Comparison of ENCODE assay signal across 20 mouse cellular contexts in the genomic region with DNA sequence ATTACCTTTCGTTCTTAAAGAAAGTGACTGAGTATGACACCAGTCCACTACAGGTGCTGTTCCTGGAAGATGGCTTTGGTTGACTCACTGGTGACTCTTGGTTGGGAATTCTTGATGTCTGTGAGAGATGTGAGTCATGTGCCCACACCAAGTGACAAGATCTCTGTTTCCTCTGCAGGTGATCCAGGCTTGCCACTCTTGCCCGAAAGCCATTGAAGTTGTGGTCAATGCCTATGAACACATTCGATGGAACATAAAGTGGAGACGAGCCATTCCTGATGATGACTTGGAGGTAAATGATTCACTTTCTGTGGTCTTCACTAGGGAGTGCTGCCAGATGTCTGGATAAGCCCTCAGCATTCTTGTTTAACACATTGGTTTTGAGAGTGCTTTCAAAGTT. TPM values are rescaled to one million over a fixed set of nuclear protein-coding genes. Genes with fewer than 3 reads are reported as not detected.
DNase-seq lines count a peak whose midpoint lies in the region; ATAC-seq and TF ChIP-seq lines count a peak whose summit lies in the region.
"Had no signal": no experiment of that assay in that cellular context is flagged by ENCODE, and none has a peak within 500 bp of the region (broad histone marks: within the 10 kb centered on the region; RNA-seq: fewer than 3 reads in every experiment).

No protein-coding gene starts in this region.

- no peak overlapping the region for H3ac ChIP-seq in C2C12 (ENCODE audit: control insufficient read depth, insufficient read length, low read depth)

- POLR2A ChIA-PET in Patski (lab: Charles Lee), result no interaction called here

- DNase-seq in 3134 (ENCODE audit: extremely low read depth, insufficient read length, low spot score) (peak; percentile 71), Patski (ENCODE audit: low read depth, low spot score) (peak; percentile 70)
- no peak for DNase-seq in layer of hippocampus, adult 2 months (ENCODE audit: low spot score in 2 of 2)
- DNase-seq in adrenal gland, postnatal 14 days, result no peak
- DNase-seq: adrenal gland, adult 2 months; adrenal gland, postnatal 10 days; B cell, adult 2 months; cerebellum, adult 11 months; cerebellum, adult 2 months; cerebellum, adult 9-10 months; cerebellum, postnatal 10 days; cerebellum, postnatal 25 days; forebrain, postnatal 0 days had no signal

- H3K9me3 ChIP-seq in hindbrain, embryonic 16.5 days (ENCODE audit: control insufficient read depth, low read length), result no peaks in the 10 kb centered on the region
- H3K9me3 ChIP-seq: embryonic facial prominence, embryonic 10.5 days; embryonic facial prominence, embryonic 12.5 days; forebrain, embryonic 13.5 days; forebrain, embryonic 15.5 days had no signal

- TF ChIP-seq CTCF in C2C12 (IDR thresholded peaks at IDR 0.05; ENCODE audit: control insufficient read depth, insufficient read depth, insufficient read length) (no peak), Patski (IDR thresholded peaks at IDR 0.05) (no peak)
- no peak for TF ChIP-seq CTCF in layer of hippocampus, adult 2 months (conservative IDR thresholded peaks at IDR 0.05)

- H3K79me3 ChIP-seq in C2C12 (ENCODE audit: low read depth), result no peaks in the 10 kb centered on the region

- no peak overlapping the region for H3K9ac ChIP-seq in hindbrain, embryonic 16.5 days (ENCODE audit: low read depth, low read length)
- H3K9ac ChIP-seq: embryonic facial prominence, embryonic 12.5 days; forebrain, embryonic 13.5 days; forebrain, embryonic 15.5 days; forebrain, postnatal 0 days had no signal

- in situ Hi-C loops in Patski (cut with MboI; ENCODE audit: low pct_unique_long_range_greater_than_20kb), result loop anchor here (25.0 kb wide), 1 partner anchor 783 kb away; a partner anchor contains a TSS

- WGBS in hindbrain, embryonic 16.5 days, result 93% methylated on average over 4 of the region's 4 CpGs

- H3K79me2 ChIP-seq in C2C12 (ENCODE audit: control insufficient read depth, insufficient read depth), result no peaks in the 10 kb centered on the region

- no peak overlapping the region for H3K4me2 ChIP-seq in hindbrain, embryonic 16.5 days (ENCODE audit: low read length)
- H3K4me2 ChIP-seq: embryonic facial prominence, embryonic 12.5 days; forebrain, embryonic 13.5 days; forebrain, embryonic 15.5 days had no signal

- no peaks in the 10 kb centered on the region for H3K4me1 ChIP-seq in hindbrain, embryonic 16.5 days (ENCODE audit: control insufficient read depth, insufficient read depth, low read depth, low read length)
- H3K4me1 ChIP-seq: embryonic facial prominence, embryonic 10.5 days; embryonic facial prominence, embryonic 12.5 days had no signal

- no peak overlapping the region for H3K27ac ChIP-seq in layer of hippocampus, adult 2 months
- H3K27ac ChIP-seq in hindbrain, embryonic 16.5 days (ENCODE audit: low read depth, low read length), result no peak overlapping the region
- H3K27ac ChIP-seq: embryonic facial prominence, embryonic 10.5 days; embryonic facial prominence, embryonic 12.5 days; forebrain, embryonic 13.5 days; forebrain, embryonic 15.5 days had no signal

- no peaks in the 10 kb centered on the region for H3K36me3 ChIP-seq in C2C12 (ENCODE audit: control insufficient read depth, insufficient read depth)
- no peaks in the 10 kb centered on the region for H3K36me3 ChIP-seq in hindbrain, embryonic 16.5 days (ENCODE audit: control insufficient read depth, insufficient read depth, low read length)
- H3K36me3 ChIP-seq: embryonic facial prominence, embryonic 12.5 days; forebrain, embryonic 15.5 days had no signal

- no peak overlapping the region for H3K4me3 ChIP-seq in C2C12 (ENCODE audit: insufficient read depth, poor library complexity, severe bottlenecking)
- H3K4me3 ChIP-seq in layer of hippocampus, adult 2 months, result no peak overlapping the region
- H3K4me3 ChIP-seq in hindbrain, embryonic 16.5 days (ENCODE audit: low read length), result no peak overlapping the region
- H3K4me3 ChIP-seq: embryonic facial prominence, embryonic 10.5 days; embryonic facial prominence, embryonic 12.5 days; forebrain, embryonic 13.5 days; forebrain, embryonic 15.5 days had no signal

- H3K27me3 ChIP-seq in C2C12 (ENCODE audit: control insufficient read depth, insufficient read depth, insufficient read length) (no peaks in the 10 kb centered on the region), Patski (no peaks in the 10 kb centered on the region)
- H3K27me3 ChIP-seq in hindbrain, embryonic 16.5 days (replicated peaks; ENCODE audit: control insufficient read depth, insufficient read depth, low read length), result no peaks in the 10 kb centered on the region
- H3K27me3 ChIP-seq: embryonic facial prominence, embryonic 12.5 days; forebrain, embryonic 15.5 days had no signal

- ATAC-seq in Patski, result peak; percentile 88
- no peak for ATAC-seq in hindbrain, embryonic 16.5 days
- ATAC-seq: forebrain, embryonic 13.5 days; forebrain, embryonic 15.5 days; forebrain, postnatal 0 days had no signal

- CTCF ChIA-PET in Patski (lab: Charles Lee), result interaction anchor here (1.1 to 4.5 kb wide), 2 partner anchors 14 to 15 kb away, joined by 3 to 19 read pairs; no protein-coding TSS in a partner anchor

TF ChIP-seq in C2C12, 6 proteins besides CTCF, POLR2A, EP300 and RAD21:
- TF ChIP-seq USF1 (IDR thresholded peaks at IDR 0.05; ENCODE audit: low read depth), result peak; percentile 75
- no peak for TF ChIP-seq MYOG (IDR thresholded peaks at IDR 0.05; ENCODE audit: control insufficient read depth, extremely low read depth, insufficient read length)
- TF ChIP-seq CEBPB (IDR thresholded peaks at IDR 0.05; ENCODE audit: low read depth), result peak; percentile 9
- peak; percentile 96 for TF ChIP-seq FOSL1 (IDR thresholded peaks at IDR 0.05; ENCODE audit: insufficient read depth, low read length, poor library complexity, severe bottlenecking)
- TF ChIP-seq MYOD1 (IDR thresholded peaks at IDR 0.05; ENCODE audit: control insufficient read depth, insufficient read length, low read depth), result peak; percentile 87
- TF ChIP-seq MAX (IDR thresholded peaks at IDR 0.05), result peak; percentile 74

RNA-seq across cellular contexts. Expression of a gene that starts 46.4 kb away (rescaled TPM):
- polyA plus RNA-seq in C2C12 (2012; fragmentation: generic; extraction: Trizol) (0.04 TPM), Patski (2021) (not detected)
- total RNA-seq in layer of hippocampus, adult 2 months (2021), result under 1 TPM; 0.22 to 0.36 TPM
- 5.3 and 5.7 TPM in 2 replicates for total RNA-seq in adrenal gland, postnatal 14 days (2021)
- 15.4 and 16.9 TPM in 2 replicates for polyA plus RNA-seq in hindbrain, embryonic 16.5 days (2015; fragmentation: Nextera tagmentation; extraction: Ambion mirVana)
- total RNA-seq: MEL had no signal

Comparison
In these comparisons a context has a peak if more than half of its experiments do, and no peak if none do; other contexts are left out.
1. DNase-seq: peak in 3134 (single experiment) and Patski (single experiment); none in layer of hippocampus, adult 2 months (0 of 2) and adrenal gland, postnatal 14 days (single experiment).
2. RNA of a gene that starts 46.4 kb away (polyA plus RNA-seq): 15.4 to 16.9 TPM in hindbrain, embryonic 16.5 days; 0.04 TPM in C2C12 (single experiment) and not detected in Patski (single experiment); every median in the first group is over 10 times any median in the second.